Mouse (Mus musculus): ENCODE results near the gene Ncapg2.

The Ncapg2 gene

DNA sequence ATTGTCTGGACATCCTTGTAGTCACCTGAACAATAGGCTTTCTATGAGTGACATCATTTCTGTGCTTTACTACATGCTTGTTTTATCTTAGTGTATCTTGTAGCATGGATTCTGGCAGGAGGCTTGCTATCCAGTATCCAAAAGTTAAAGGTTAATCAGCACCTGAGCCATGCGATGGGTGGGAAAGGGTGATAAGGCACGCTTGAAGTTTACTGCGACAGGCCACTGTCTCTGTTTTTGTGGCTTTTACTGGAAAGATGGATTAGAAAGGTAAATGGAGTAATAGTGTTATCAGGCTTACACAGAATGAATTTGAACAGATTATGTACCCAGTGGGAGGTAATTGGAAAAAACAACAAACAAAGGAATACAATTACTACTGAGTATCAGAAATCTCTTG is 37.0 kb downstream of the Ncapg2 start:
- no peak for DNase-seq (ENCODE audit: low spot score in 2 of 2)

DNA sequence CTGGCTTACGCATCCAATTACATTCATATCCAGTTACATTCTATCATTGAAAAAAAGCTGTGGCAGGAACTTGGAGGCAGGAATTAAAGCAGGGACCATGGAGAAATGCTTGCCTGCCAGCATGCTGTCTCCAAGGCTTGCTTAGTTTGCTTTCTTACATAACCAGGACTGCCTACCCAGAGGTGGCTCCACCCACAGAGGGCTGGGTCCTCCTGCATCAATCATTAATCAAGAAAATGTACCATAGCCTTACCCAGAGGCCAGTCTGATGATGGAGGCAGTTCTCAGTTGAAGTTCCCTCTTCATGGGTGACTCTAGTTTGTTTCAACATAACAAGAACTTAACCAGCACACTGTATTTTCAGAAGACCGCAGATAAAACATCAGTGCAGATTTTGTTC is 44.3 kb downstream of the Ncapg2 start:
- DNase-seq (ENCODE audit: low spot score in 2 of 2), result no peak

DNA sequence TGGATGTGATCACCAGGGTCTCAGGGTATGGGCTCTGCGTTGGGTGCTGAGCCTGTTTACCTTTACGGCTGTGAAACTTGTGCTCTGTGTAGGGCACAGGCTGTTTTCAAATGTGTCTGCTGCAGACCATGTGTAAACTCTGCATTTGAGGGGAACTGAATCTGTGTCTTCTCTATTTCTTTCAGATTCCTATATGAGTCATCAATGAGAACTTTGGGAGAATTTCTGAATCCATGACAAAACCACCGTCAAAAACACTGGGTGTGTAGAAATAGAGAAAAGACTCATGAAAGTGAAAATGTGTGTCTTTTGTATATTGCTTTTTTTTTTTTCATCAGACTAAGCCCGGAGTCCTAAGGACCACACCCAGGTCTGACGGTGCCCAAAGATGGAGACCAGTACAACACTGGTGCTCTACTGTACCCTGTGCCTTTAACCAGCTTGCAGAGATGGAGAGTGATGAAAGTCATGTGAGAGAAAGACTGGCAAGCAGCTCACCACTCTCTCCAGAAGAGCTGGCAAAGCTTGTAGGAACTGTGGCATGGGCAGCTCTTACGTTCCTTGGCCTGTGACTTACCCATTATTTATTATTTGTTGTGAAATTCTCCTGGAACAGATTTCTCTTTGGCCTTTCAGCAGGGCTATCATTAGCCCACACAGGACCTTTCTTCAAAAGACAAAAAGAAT is 55.3 kb downstream of the Ncapg2 start:
- no peak for DNase-seq (ENCODE audit: low spot score in 2 of 2)

DNA sequence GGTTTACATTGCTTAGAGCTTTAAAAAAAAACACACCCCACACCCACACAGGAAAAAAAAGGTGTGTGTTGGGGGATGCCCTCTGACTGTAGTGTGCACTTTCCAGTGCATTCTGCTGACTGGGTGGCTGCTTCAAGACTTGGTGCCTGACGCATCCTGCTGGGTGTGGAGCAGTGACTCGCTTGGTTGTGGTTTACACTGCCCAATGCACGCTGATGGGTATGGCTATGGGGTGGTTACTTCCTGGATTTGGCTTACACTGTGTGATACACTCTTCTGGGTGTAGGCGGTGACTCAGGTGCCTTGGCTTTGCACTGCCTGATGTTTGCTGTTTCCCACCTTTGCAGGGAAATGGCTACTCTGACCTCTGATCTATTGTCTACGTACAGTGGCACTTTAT is 61.8 kb downstream of the Ncapg2 start:
- no peak for DNase-seq (ENCODE audit: low spot score in 2 of 2)

DNA sequence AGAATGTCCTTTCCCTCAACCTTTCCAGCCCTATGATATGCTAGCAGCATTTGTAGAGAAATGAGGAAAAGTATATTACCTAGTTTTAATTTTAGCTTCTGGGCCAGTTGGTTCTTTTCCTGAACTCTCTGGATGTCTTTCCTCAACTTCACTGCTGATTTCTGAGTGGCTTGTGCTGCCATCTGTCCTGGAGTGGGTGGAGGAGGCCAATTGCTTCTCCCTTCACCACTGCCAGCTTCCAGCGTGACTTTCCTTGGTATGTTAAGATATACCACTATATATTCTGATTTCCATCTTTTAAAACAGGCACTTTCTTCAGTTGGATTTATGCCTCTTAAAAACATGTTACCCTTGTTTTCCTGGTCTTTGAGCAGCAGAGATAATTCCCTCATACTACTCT is 63.1 kb downstream of the Ncapg2 start:
- DNase-seq (ENCODE audit: low spot score in 2 of 2), result no peak

DNA sequence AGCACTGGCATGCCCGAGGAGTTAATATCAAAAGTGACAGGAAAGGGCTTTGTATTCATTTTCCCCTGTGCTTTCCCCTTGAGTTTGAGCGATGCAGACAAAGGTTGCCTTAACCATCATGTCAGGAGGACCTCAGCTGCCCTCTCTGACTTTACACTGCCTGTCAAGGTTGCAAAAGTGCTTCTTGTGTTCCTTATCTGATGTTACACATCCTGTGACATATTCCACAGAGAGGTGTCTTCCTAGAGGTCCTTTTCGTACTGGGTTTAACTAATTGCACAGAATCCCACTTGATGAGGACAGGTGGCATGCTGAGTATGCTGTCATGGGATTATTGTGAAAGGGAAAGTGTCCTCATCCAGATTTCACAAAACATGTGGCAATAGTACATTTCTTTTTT is 63.9 kb downstream of the Ncapg2 start:
- DNase-seq (ENCODE audit: low spot score in 2 of 2), result no peak

DNA sequence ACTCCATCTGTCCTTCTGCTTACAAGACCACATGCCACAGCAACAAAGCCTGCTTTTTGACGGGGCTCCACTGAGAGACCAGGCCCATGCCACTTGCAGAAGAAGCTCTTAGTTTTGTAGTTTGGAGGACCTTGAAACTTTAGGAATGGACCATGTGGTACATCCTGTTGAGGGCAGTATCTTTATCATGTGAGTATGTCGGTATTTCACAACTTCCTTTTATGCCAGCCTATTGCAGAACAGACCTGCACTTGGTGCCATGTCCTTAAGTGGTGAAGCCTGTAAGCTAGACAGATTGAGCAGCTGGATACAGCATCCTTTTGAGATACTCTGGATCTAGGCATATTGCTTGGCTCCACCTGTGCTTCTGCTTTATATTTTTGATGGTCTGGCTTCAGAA is 68.1 kb downstream of the Ncapg2 start:
- no peak for DNase-seq (ENCODE audit: low spot score in 2 of 2)

DNA sequence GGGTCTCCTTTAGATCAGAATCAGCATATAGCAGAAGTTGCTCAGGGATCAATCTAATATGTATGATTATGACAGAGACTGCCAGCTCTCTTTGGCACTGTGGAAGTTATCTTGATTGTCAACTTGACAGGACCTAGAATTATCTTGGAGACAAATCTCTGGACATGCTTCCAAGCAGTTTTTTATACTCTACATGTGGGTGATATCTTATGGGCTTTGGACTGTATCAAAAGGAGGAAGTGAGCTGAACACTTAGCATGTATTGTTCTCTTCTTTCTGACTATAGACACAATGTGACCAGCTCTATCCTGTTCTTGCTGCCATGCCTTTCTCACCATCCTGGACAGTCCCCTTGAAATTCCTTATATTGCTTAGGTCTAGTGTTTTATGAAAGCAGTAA is 68.6 kb downstream of the Ncapg2 start:
- DNase-seq (ENCODE audit: low spot score in 2 of 2), result no peak

DNA sequence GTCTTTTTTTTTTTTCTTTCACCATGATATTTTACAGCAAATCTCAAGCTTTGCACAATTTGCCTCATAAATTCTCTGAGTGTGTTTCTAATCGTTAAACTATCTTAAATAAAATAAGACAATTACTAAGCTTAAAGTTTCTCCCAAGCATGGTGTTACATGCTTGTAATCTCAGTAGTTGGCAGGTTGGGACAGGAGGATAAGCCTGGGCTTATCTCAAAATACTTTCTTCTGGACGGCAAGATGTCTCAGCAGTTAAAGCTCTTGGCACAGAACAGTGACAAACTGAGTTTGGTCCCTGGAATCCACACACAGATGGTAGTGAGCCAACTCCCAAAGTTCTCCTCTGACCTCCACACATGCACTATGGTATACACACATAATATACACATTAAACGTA is 69.5 kb downstream of the Ncapg2 start:
- DNase-seq (ENCODE audit: low spot score in 2 of 2), result no peak

DNA sequence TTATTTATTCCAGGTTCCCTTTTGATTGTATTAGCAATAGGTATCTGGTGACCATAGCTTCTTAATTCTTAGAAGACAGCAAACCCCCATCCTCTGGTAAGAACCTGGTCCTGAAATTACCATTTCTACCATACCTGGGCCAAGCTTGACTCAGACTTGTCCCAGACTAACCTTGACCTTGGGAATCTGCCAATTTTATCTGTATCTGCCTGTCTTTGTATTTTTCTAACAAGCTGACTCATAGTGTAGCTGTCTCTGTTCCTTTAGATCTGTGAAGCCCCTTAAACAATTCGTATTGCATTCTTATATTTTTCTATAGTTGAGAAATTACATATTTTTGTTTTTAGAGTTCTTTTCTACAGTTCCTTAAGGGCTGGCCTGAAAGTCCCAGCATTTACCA is 73.6 kb downstream of the Ncapg2 start:
- DNase-seq (ENCODE audit: low spot score in 2 of 2), result no peak

DNA sequence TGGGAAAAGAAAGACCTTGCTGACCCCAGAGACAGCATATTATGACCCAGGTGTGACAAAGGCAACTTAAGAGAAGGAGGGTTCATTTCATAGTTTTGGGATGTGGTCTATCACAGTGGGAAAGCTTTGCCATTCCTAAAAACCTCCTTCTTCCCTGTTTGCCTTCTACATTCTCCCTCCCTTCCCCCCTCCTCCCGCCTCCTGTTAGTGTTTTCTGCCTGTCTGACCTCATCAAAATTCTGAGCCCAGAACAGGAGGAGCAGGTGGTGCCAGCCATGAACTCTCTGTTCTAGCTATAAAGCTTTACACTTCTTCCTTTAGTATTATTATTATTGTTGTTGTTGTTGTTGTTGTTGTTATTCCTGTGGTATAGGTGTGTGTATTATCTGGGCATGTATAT is 76.7 kb downstream of the Ncapg2 start:
- no peak for DNase-seq (ENCODE audit: low spot score in 2 of 2)

DNA sequence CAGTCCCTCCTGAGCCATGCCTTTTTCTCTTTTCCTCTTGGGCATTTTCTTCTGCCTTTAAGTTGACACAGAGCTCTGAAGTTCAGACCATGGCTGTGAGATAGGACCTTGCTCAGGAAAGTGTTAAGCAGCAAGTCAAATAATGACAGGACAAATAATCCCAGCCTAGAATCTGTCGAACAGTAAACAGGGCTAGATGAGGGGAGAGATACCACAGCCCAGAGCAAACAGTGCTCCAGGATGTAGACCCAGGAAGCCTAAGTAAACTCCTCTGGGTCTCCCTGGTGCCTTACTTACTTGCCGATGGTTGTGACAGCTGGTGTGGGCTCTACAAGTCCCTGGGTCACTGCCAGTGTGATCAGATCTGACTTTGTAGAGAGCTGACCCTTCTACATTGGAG is 78.4 kb downstream of the Ncapg2 start:
- no peak for DNase-seq (ENCODE audit: low spot score in 2 of 2)

DNA sequence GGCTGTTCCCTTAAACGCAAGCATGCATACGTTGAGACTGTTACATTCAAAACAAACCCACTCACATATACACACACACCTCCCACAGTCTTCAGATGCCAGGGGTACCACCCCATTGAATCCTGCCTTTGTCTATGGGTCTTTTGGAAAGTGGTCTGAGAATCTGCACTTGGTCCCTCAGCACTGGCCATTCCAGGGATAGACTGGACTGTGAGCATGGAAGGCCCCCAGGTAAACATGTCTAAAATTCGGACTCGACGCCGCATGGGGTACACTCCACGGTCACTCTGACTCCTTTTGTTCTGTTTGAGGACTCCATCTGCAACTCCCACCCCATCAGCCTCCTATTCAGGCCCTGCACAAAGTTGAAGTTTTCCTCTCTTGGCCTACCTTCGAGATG is 79.8 kb downstream of the Ncapg2 start:
- no peak for DNase-seq (ENCODE audit: low spot score in 2 of 2)

DNA sequence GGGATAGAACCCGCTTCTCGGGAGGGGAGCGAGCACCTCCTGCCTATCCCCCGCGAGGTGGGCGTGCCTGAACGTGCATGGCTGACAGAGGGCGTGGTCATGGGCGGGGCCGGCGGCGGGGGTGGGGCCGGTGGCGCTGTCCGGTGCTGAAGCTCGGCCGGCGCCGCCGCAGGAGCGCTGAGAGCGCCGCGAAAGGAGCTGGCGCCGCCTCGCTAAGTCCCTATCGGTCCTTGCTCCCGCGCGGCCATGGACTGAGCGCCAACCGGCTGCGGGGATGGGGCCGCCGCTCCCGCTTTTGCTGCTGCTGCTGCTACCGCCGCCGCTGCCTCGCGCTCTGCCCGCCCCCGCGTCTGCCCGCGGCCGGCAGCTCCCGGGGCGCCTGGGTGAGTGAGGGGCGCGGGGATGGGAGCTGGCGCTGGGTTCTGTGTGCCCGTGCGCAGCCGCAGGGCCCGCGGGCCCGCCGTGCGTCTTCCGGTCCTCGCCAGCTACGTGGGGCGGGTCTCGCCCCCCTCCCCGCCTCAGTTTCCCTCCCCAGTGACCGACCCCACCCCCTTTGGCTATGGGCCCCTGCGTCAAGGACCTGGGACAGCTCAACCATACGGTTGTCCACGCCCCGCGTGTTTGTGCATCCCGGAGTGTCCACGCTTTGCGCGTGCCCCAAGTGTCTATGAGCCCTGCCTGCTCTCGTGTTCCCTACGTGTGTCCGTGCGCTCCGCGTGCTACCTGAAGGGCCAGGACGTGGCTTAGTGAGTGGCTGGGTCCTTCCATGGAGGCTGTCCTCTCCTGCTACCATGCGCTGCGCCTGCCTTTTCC is 80.6 kb downstream of the Ncapg2 start, which contains the start of gene Ptprn2:
Ptprn2 (plus strand) TSS at position 130 of the 813 bp plus-strand sequence.
- peak; percentile 66 to 72 for DNase-seq (ENCODE audit: low spot score in 2 of 2)

DNA sequence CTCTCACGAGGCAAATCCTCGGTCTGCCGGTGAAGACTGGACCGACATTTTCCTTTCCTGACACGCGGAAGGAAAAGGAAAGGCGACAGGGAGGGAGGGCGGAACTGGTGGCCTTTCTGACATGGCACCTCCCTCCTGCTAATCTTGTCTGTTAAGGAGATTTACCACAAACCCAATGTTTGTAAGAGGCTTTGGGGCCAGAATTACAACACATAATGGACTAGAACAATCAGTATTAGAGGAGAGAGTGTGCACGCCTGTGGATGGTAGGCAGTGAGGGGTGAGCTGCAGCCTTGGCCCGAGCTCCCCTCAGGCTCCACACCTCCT is 81.2 kb downstream of the Ncapg2 start:
- no peak for DNase-seq (ENCODE audit: low spot score in 2 of 2)

DNA sequence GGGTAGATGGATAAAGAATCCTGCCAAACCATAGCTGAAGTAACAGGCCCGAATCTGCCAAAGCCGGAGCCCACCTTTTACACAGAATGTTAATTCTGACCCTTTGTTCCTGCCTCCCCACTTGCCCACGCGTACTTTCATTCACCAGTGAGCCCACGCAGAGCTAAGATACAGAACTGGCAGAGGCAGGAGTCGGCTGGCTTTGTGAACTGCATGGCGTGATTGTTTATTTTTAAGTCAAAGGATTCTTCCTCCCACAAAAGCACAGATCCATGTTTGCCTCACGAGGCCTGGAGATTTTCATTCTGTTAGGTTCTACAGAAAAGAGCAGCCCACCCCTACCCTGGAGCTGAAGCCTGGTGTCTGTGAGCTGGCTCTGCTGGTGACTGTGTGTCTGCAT is 83.6 kb downstream of the Ncapg2 start:
- DNase-seq (ENCODE audit: low spot score in 2 of 2), result peak; percentile 57 to 71

DNA sequence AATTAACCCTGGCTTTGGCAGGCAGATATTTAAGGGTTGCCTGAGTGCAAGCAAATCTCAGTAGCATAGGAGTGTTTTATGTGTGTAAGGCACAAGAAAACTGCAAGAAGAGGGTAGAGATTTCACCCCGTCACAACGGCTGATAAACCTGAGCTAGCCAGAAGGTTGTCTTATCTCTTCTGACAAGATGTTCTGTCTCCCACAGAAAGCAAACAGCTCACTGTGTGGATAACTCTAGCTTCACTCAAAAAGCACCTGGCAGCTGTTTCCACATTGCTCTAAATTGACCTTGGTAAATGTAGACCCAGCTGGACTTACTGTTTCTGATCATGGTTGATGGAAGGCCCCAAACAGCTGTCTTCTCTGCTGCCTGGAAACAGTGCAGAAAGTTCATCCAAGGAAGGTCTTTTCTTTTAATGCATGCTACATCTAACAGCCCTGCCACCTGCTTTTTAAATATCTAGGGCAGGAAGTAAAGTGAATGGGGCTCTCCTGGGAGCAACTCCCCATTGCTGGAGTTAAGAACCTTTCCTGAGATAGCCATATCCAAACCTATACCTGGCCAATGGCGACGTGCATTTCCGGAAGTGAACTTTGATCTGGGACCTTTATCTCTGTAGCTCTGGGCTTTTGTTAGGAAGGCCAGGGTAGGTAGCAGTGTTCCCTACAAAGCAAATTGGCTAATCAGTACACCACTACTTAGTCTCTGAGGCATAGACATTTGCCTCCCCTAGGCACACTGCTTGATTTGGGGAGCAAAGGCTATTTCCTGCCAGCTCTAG is 85.6 kb downstream of the Ncapg2 start:
- DNase-seq (ENCODE audit: low spot score in 2 of 2), result no peak

DNA sequence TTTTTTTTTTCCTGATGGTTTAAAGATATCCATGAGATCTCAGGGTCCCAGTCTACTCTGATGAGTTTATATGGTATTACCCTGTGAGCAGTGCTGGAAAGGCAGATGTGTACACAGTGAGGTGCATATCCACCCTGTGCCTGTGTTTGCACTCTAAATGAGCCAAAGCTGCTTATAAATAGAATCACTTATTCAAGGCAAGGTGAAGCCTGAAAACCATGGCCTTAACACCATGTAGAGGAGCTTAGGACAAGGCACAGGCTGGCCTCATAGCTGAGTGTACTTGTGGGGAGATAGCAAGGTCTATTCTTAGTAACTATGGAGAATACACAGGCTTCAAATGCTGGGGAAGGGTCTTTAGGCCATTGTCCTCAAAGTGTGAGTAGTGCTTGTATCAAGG is 93.5 kb downstream of the Ncapg2 start:
- no peak for DNase-seq (ENCODE audit: low spot score in 2 of 2)

DNA sequence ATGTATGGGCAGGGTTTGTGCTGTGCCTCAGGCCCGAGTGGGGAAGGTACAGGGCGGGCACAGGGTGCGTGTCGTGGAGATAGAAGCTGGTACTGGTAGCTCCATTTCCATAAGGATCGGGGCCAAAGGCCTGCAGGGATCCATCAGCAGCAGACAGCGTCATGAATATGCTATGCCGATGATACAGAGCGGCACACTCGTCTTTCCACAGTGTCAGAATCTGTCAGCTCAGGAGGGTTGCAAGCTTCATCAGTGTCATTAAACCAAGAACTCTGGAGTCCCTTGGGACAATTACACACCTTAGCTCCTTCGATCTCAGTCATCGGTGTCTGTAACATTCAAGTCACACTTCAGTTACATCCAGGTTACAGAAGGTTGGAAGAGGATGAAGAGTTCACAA is 95.5 kb downstream of the Ncapg2 start:
- DNase-seq (ENCODE audit: low spot score in 2 of 2), result no peak

DNA sequence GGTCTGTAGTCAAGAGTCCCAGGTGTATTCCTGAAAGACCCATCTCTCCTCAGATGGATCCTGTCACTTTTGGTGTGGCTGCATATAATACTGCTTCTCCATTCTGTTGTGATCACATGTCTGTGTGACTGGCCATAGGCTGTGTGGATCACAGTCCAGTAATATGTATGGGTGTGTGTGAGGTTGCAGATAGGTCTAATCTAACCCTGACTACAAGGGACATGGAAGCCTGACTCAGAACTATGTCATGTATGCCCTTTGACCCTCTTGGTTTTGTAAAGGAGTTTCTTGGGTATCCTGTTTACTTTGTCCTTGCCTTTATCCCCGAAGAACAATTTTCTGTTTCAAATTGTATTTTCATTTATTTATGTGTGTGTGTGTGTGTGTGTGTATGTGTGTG is 107.3 kb downstream of the Ncapg2 start:
- DNase-seq (ENCODE audit: low spot score in 2 of 2), result no peak
